Mouse (Mus musculus): ENCODE results near the gene Nol8. TPM values are rescaled to one million over a fixed set of nuclear protein-coding genes. Genes with fewer than 3 reads are reported as not detected.

Nol8 gene
- total and polyA plus RNA-seq, 2 experiments from 2014 or later, result 14.3 to 22.5 TPM

DNA sequence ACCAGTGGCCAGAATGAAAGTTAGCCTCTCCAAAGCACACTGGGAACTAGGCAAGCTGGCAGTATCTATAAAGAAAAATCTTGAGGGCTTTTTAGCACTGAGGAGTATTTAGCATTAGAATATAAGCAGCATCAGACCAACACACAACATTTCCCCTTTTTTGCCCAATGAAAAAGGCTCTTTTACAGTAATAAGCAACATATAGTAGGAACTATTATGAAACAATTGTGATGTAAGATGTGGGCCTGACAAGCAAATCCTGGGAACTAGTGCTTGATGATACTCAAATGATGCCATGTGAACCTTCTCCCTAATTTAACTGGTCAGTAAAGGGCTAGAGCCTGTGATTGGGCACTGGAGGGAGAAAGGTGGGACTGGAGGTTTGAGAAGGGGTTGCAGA is 24.7 kb upstream of the Nol8 start:
- Histone ChIP-seq H3K27me3 (ENCODE audit: insufficient read depth, low read length) (no peaks in the 10 kb centered on the region), H3K4me2 (ENCODE audit: low read depth) (no peak overlapping the region), H3K9ac (no peak overlapping the region), H3K4me1 (ENCODE audit: insufficient read depth) (no peaks in the 10 kb centered on the region), H3K36me3 (ENCODE audit: insufficient read depth) (no peaks in the 10 kb centered on the region), H3K9me3 (ENCODE audit: low read length) (no peaks in the 10 kb centered on the region), H3K4me3 (ENCODE audit: low read depth, low read length) (no peak overlapping the region), H3K27ac (ENCODE audit: low read depth, low read length) (no peak overlapping the region)
- ATAC-seq, result no peak
- no peak for DNase-seq
- no peak for TF ChIP-seq CTCF (IDR thresholded peaks at IDR 0.05; ENCODE audit: low read depth)

DNA sequence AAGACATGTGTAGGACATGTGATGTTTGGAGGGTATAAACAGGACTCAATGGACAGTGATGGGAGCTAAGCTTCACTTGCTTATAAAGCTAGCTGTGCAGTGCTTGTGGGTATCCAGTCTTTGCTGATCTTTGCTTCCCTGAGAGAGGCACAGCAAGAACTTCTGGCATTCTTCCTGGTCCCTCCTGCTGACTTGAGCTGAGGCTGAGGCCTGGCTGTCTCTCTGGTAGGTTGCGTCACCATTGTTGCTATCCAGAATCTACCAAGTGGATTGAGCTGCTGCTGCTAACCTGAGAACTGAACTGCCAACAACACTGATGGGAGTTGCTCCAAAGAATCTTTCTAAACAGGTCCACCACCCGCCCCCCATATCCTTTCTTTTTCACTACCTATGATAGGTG is 23.8 kb upstream of the Nol8 start:
- 83% methylated on average over 2 of the region's 2 CpGs for WGBS
- TF ChIP-seq CTCF (IDR thresholded peaks at IDR 0.05; ENCODE audit: low read depth), result no peak
- DNase-seq, result no peak
- Histone ChIP-seq H3K4me1 (ENCODE audit: insufficient read depth) (no peaks in the 10 kb centered on the region), H3K4me2 (ENCODE audit: low read depth) (no peak overlapping the region), H3K9me3 (ENCODE audit: low read length) (no peaks in the 10 kb centered on the region), H3K4me3 (ENCODE audit: low read depth, low read length) (no peak overlapping the region), H3K27ac (ENCODE audit: low read depth, low read length) (no peak overlapping the region), H3K9ac (no peak overlapping the region), H3K36me3 (ENCODE audit: insufficient read depth) (no peaks in the 10 kb centered on the region), H3K27me3 (ENCODE audit: insufficient read depth, low read length) (no peaks in the 10 kb centered on the region)
- no peak for ATAC-seq

DNA sequence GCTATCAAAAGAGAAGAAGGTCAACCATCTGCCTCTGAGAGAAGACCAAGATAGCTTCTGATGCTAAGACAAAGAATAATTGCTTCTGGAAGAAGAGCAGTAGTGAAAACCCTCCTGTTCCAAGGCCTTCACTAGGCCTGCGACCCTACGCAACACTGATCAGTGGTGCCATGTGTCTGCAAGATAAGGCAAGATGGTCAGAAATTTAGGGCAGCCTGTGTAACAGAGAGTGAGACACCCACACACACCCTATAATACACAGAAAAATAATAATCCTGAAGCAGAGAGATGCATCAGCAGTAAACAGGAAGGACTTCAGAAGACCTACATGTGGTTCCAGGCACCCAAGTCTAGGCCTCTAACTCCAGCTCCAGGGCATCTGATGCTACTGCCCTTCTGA is 12.9 kb upstream of the Nol8 start:
- no peak for TF ChIP-seq CTCF (IDR thresholded peaks at IDR 0.05; ENCODE audit: low read depth)
- Histone ChIP-seq H3K36me3 (ENCODE audit: insufficient read depth) (no peaks in the 10 kb centered on the region), H3K4me1 (ENCODE audit: insufficient read depth) (no peaks in the 10 kb centered on the region), H3K4me3 (ENCODE audit: low read depth, low read length) (no peak overlapping the region), H3K27ac (ENCODE audit: low read depth, low read length) (no peak overlapping the region), H3K27me3 (ENCODE audit: insufficient read depth, low read length) (no peaks in the 10 kb centered on the region), H3K9me3 (ENCODE audit: low read length) (no peaks in the 10 kb centered on the region), H3K9ac (no peak overlapping the region), H3K4me2 (ENCODE audit: low read depth) (no peak overlapping the region)
- WGBS, result 98% methylated on average over 2 of the region's 2 CpGs
- DNase-seq (no peak), ATAC-seq (no peak)

DNA sequence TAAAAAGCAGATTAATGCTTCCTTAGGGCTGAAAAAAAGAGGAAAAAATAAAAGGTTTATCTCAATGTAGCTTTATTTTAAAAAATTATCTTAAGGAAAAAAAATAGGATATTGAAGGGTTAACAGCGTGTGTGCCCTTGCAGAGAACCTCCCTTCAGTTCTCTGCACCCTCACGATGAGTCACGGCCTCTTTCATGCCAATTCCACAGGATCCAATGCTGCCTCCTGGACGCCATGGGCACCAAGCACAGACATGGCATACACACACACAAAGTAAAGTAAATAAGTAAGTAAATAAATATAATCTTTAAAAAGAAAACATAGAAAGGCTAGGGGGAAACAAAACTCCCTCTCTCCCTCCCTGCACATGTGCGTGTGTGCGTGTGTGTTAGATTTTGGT is 10.2 kb upstream of the Nol8 start:
- Histone ChIP-seq H3K27ac (ENCODE audit: low read depth, low read length) (no peak overlapping the region), H3K9me3 (ENCODE audit: low read length) (no peaks in the 10 kb centered on the region), H3K9ac (no peak overlapping the region), H3K27me3 (ENCODE audit: insufficient read depth, low read length) (no peaks in the 10 kb centered on the region), H3K36me3 (ENCODE audit: insufficient read depth) (no peaks in the 10 kb centered on the region), H3K4me2 (ENCODE audit: low read depth) (no peak overlapping the region), H3K4me3 (ENCODE audit: low read depth, low read length) (no peak overlapping the region), H3K4me1 (ENCODE audit: insufficient read depth) (no peaks in the 10 kb centered on the region)
- 65% methylated on average over 6 of the region's 6 CpGs for WGBS
- no peak for DNase-seq
- TF ChIP-seq CTCF (IDR thresholded peaks at IDR 0.05; ENCODE audit: low read depth), result no peak
- no peak for ATAC-seq

GRCm38 (mm10) chr13:49643669-49644362 is 9.1 kb upstream of the Nol8 start:
- no peak overlapping the region for H3K27ac ChIP-seq (ENCODE audit: low read depth, low read length)
- no peak overlapping the region for H3K9ac ChIP-seq
- TF ChIP-seq CTCF (IDR thresholded peaks at IDR 0.05; ENCODE audit: low read depth), result no peak
- no peak overlapping the region for H3K4me2 ChIP-seq (ENCODE audit: low read depth)
- no peak overlapping the region for H3K4me3 ChIP-seq (ENCODE audit: low read depth, low read length)
- no peaks in the 10 kb centered on the region for H3K9me3 ChIP-seq (ENCODE audit: low read length)
- DNase-seq (no peak), ATAC-seq (no peak)
- no peaks in the 10 kb centered on the region for H3K36me3 ChIP-seq (ENCODE audit: insufficient read depth)
- no peaks in the 10 kb centered on the region for H3K27me3 ChIP-seq (ENCODE audit: insufficient read depth, low read length)
- H3K4me1 ChIP-seq (ENCODE audit: insufficient read depth), result no peaks in the 10 kb centered on the region

DNA sequence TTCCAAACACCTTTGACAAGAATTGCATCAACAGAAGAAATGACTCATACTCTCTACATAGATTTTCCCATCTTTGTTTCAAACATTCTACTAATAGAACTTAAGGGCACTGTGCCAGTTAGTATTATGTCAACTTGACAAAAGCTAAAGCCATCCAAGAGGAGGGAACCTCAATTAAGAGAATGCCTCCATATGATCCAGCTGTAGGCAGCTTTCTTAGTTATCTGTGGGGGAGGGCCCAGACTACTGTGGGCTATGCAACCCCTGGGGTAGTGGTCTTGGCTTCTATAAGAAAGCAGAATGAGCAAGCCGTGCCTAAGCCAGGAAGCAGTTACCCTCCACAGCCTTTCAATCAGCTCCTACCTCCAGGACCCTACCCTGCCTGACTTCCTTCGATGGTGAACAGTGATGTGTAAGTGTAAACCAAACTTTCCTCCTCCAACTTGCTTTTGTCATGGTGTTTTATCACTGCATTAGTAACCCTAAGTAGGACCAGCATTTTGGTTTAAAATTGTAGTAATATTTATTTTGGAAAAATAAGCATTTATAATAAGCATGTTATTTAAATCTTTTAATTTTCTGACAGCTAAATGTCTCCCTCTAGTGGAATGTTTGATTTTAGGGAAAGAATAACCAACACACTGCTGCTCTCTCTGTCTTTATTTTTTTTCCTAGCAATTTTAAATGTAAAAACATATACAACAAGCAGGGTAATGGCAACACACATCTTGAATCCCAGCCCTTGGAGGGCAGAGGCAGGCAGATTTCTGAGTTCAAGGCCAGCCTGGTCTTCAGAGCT is 7.9 kb upstream of the Nol8 start:
- Histone ChIP-seq H3K27me3 (ENCODE audit: insufficient read depth, low read length) (no peaks in the 10 kb centered on the region), H3K4me2 (ENCODE audit: low read depth) (no peak overlapping the region), H3K27ac (ENCODE audit: low read depth, low read length) (no peak overlapping the region), H3K9ac (no peak overlapping the region), H3K9me3 (ENCODE audit: low read length) (no peaks in the 10 kb centered on the region), H3K4me3 (ENCODE audit: low read depth, low read length) (no peak overlapping the region), H3K36me3 (ENCODE audit: insufficient read depth) (no peaks in the 10 kb centered on the region), H3K4me1 (ENCODE audit: insufficient read depth) (no peaks in the 10 kb centered on the region)
- DNase-seq (peak; percentile 23), ATAC-seq (peak; percentile 45)
- WGBS, result 68% methylated on average over 2 of the region's 2 CpGs
- peak; percentile 60 for TF ChIP-seq CTCF (IDR thresholded peaks at IDR 0.05; ENCODE audit: low read depth)

DNA sequence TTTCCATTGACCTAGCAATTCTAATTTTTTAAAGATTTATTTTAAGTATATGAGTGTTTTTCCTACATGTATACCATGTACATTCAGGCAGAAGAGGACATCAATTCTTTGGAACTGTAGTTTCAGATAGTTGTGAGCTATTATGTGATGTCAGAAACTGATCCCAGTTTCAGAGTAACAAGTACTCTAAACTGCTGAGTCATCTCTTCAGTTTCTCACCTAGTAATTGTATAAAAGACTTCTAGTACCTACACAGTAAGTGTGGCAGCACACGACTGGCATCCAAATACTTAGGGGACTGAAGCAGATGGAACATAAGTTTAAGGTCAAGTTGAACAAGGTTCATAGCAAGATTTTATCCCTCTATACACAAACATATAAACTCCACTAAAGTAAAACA is 6.9 kb upstream of the Nol8 start:
- 92% methylated on average over 1 of the region's 1 CpGs for WGBS
- H3K4me2 ChIP-seq (ENCODE audit: low read depth), result no peak overlapping the region
- DNase-seq, result no peak
- ATAC-seq, result no peak
- H3K4me3 ChIP-seq (ENCODE audit: low read depth, low read length), result no peak overlapping the region
- no peaks in the 10 kb centered on the region for H3K9me3 ChIP-seq (ENCODE audit: low read length)
- no peaks in the 10 kb centered on the region for H3K4me1 ChIP-seq (ENCODE audit: insufficient read depth)
- TF ChIP-seq CTCF (IDR thresholded peaks at IDR 0.05; ENCODE audit: low read depth), result no peak
- no peak overlapping the region for H3K9ac ChIP-seq
- H3K27me3 ChIP-seq (ENCODE audit: insufficient read depth, low read length), result no peaks in the 10 kb centered on the region
- H3K27ac ChIP-seq (ENCODE audit: low read depth, low read length), result no peak overlapping the region
- H3K36me3 ChIP-seq (ENCODE audit: insufficient read depth), result no peaks in the 10 kb centered on the region
